Mouse (Mus musculus): Measurements from ENCODE around the gene Gdf9. TPM values are rescaled to one million over a fixed set of nuclear protein-coding genes. Genes with fewer than 3 reads are reported as not detected.
"Not testable (repeated sequence)": the region's sequence is repeated elsewhere in the genome, so short reads cannot be mapped to it uniquely, and the experiment has no call there.

The Gdf9 gene
- polyA plus RNA-seq, 1 experiment: 10.1 TPM

GRCm38 (mm10) chr11:53423036-53423435 lies 7.8 kb upstream of the Gdf9 start, which contains the start of gene Leap2:
Gene Leap2, minus strand, starts transcription at chr11:53423170.
- Histone ChIP-seq H3K27me3 (ENCODE audit: control insufficient read depth, insufficient read depth, low read length) (no peaks in the 10 kb centered on the region), H3K36me3 (ENCODE audit: control insufficient read depth, insufficient read depth, low read length) (no peaks in the 10 kb centered on the region), H3K27ac (ENCODE audit: control insufficient read depth, insufficient read depth, low read depth, low read length) (no peak within 1 kb of the TSS), H3K4me3 (ENCODE audit: control insufficient read depth, low read depth, low read length) (no peak within 1 kb of the TSS), H3K4me1 (ENCODE audit: control insufficient read depth, insufficient read depth, low read length) (no peaks in the 10 kb centered on the region)
- TF ChIP-seq CTCF (IDR thresholded peaks at IDR 0.05; ENCODE audit: control insufficient read depth, insufficient read depth, insufficient replicate concordance, low read depth, low read length) (no peak), POLR2A (IDR thresholded peaks at IDR 0.05; ENCODE audit: control insufficient read depth, low read depth, low read length) (no peak)

GRCm38 (mm10) chr11:53424826-53425225 lies 6.0 kb upstream of the Gdf9 start:
- no peaks in the 10 kb centered on the region for H3K36me3 ChIP-seq (ENCODE audit: control insufficient read depth, insufficient read depth, low read length)
- no peak overlapping the region for H3K4me3 ChIP-seq (ENCODE audit: control insufficient read depth, low read depth, low read length)
- TF ChIP-seq POLR2A (IDR thresholded peaks at IDR 0.05; ENCODE audit: control insufficient read depth, low read depth, low read length): no peak
- no peak for TF ChIP-seq CTCF (IDR thresholded peaks at IDR 0.05; ENCODE audit: control insufficient read depth, insufficient read depth, insufficient replicate concordance, low read depth, low read length)
- H3K27ac ChIP-seq (ENCODE audit: control insufficient read depth, insufficient read depth, low read depth, low read length): no peak overlapping the region
- no peaks in the 10 kb centered on the region for H3K27me3 ChIP-seq (ENCODE audit: control insufficient read depth, insufficient read depth, low read length)
- peaks cover 4% of the 10 kb centered on the region for H3K4me1 ChIP-seq (ENCODE audit: control insufficient read depth, insufficient read depth, low read length)

- no peak overlapping the region for H3K27ac ChIP-seq (ENCODE audit: control insufficient read depth, insufficient read depth, low read depth, low read length)
- H3K4me1 ChIP-seq (ENCODE audit: control insufficient read depth, insufficient read depth, low read length): peaks cover 4% of the 10 kb centered on the region
- H3K4me3 ChIP-seq (ENCODE audit: control insufficient read depth, low read depth, low read length): no peak overlapping the region
- no peaks in the 10 kb centered on the region for H3K36me3 ChIP-seq (ENCODE audit: control insufficient read depth, insufficient read depth, low read length)
- H3K27me3 ChIP-seq (ENCODE audit: control insufficient read depth, insufficient read depth, low read length): no peaks in the 10 kb centered on the region
- no peak for TF ChIP-seq POLR2A (IDR thresholded peaks at IDR 0.05; ENCODE audit: control insufficient read depth, low read depth, low read length)
- TF ChIP-seq CTCF (IDR thresholded peaks at IDR 0.05; ENCODE audit: control insufficient read depth, insufficient read depth, insufficient replicate concordance, low read depth, low read length): no peak
Observed at GRCm38 (mm10) chr11:53425251-53425650, 5.6 kb upstream of the Gdf9 start.

- Histone ChIP-seq H3K4me1 (ENCODE audit: control insufficient read depth, insufficient read depth, low read length) (peaks cover 4% of the 10 kb centered on the region), H3K36me3 (ENCODE audit: control insufficient read depth, insufficient read depth, low read length) (no peaks in the 10 kb centered on the region), H3K27me3 (ENCODE audit: control insufficient read depth, insufficient read depth, low read length) (no peaks in the 10 kb centered on the region), H3K27ac (ENCODE audit: control insufficient read depth, insufficient read depth, low read depth, low read length) (no peak overlapping the region), H3K4me3 (ENCODE audit: control insufficient read depth, low read depth, low read length) (no peak overlapping the region)
- no peak for TF ChIP-seq CTCF (IDR thresholded peaks at IDR 0.05; ENCODE audit: control insufficient read depth, insufficient read depth, insufficient replicate concordance, low read depth, low read length)
- no peak for TF ChIP-seq POLR2A (IDR thresholded peaks at IDR 0.05; ENCODE audit: control insufficient read depth, low read depth, low read length)
Observed at GRCm38 (mm10) chr11:53425711-53426255, 5.0 kb upstream of the Gdf9 start.

GRCm38 (mm10) chr11:53426914-53427313 lies 3.9 kb upstream of the Gdf9 start:
- H3K4me3 ChIP-seq (ENCODE audit: control insufficient read depth, low read depth, low read length); H3K27ac ChIP-seq (ENCODE audit: control insufficient read depth, insufficient read depth, low read depth, low read length); H3K27me3 ChIP-seq (ENCODE audit: control insufficient read depth, insufficient read depth, low read length); H3K36me3 ChIP-seq (ENCODE audit: control insufficient read depth, insufficient read depth, low read length); H3K4me1 ChIP-seq (ENCODE audit: control insufficient read depth, insufficient read depth, low read length): not testable (repeated sequence)

- no peaks in the 10 kb centered on the region for H3K36me3 ChIP-seq (ENCODE audit: control insufficient read depth, insufficient read depth, low read length)
- TF ChIP-seq CTCF (IDR thresholded peaks at IDR 0.05; ENCODE audit: control insufficient read depth, insufficient read depth, insufficient replicate concordance, low read depth, low read length) (no peak), POLR2A (IDR thresholded peaks at IDR 0.05; ENCODE audit: control insufficient read depth, low read depth, low read length) (no peak)
- no peak overlapping the region for H3K27ac ChIP-seq (ENCODE audit: control insufficient read depth, insufficient read depth, low read depth, low read length)
- H3K4me3 ChIP-seq (ENCODE audit: control insufficient read depth, low read depth, low read length): no peak overlapping the region
- H3K27me3 ChIP-seq (ENCODE audit: control insufficient read depth, insufficient read depth, low read length): no peaks in the 10 kb centered on the region
- peaks cover 7% of the 10 kb centered on the region for H3K4me1 ChIP-seq (ENCODE audit: control insufficient read depth, insufficient read depth, low read length)
Observed at GRCm38 (mm10) chr11:53427993-53428715, 2.7 kb upstream of the Gdf9 start.

GRCm38 (mm10) chr11:53428716-53429057 lies 2.1 kb upstream of the Gdf9 start:
- no peaks in the 10 kb centered on the region for H3K36me3 ChIP-seq (ENCODE audit: control insufficient read depth, insufficient read depth, low read length)
- H3K27ac ChIP-seq (ENCODE audit: control insufficient read depth, insufficient read depth, low read depth, low read length): no peak overlapping the region
- TF ChIP-seq POLR2A (IDR thresholded peaks at IDR 0.05; ENCODE audit: control insufficient read depth, low read depth, low read length): no peak
- no peak for TF ChIP-seq CTCF (IDR thresholded peaks at IDR 0.05; ENCODE audit: control insufficient read depth, insufficient read depth, insufficient replicate concordance, low read depth, low read length)
- no peak overlapping the region for H3K4me3 ChIP-seq (ENCODE audit: control insufficient read depth, low read depth, low read length)
- H3K27me3 ChIP-seq (ENCODE audit: control insufficient read depth, insufficient read depth, low read length): no peaks in the 10 kb centered on the region
- peaks cover 7% of the 10 kb centered on the region for H3K4me1 ChIP-seq (ENCODE audit: control insufficient read depth, insufficient read depth, low read length)
